Mouse (Mus musculus): Measurements from ENCODE around the gene Hmg20a. TPM values are rescaled to one million over a fixed set of nuclear protein-coding genes. Genes with fewer than 3 reads are reported as not detected.
A peak's percentile ranks its signal among the peaks of the same experiment; 100 is the strongest.

Hmg20a gene
- polyA plus RNA-seq, 1 experiment = 61.3 TPM

- peaks cover 6% of the 10 kb centered on the region; the same call in 1 of the 2 replicates for H3K4me1 ChIP-seq (ENCODE audit: control insufficient read depth, insufficient read depth, low read length)
- H3K27ac ChIP-seq (ENCODE audit: insufficient read depth, low read length) = no peak overlapping the region
- no peak overlapping the region for H3K4me3 ChIP-seq (ENCODE audit: insufficient read depth, low read length)
- no peak for TF ChIP-seq CTCF (IDR thresholded peaks at IDR 0.05; ENCODE audit: extremely low read depth, insufficient read depth, low read length)
- TF ChIP-seq POLR2A (IDR thresholded peaks at IDR 0.05; ENCODE audit: extremely low read depth, insufficient read depth, low read length) = no peak
Observed at GRCm38 (mm10) chr9:56487651-56488050, 69.2 kb downstream of the Hmg20a start.

- Histone ChIP-seq H3K4me1 (ENCODE audit: control insufficient read depth, insufficient read depth, low read length) (peaks cover 12% of the 10 kb centered on the region), H3K4me3 (ENCODE audit: insufficient read depth, low read length) (no peak overlapping the region), H3K27ac (ENCODE audit: insufficient read depth, low read length) (no peak overlapping the region)
- TF ChIP-seq CTCF (IDR thresholded peaks at IDR 0.05; ENCODE audit: extremely low read depth, insufficient read depth, low read length) = no peak
- TF ChIP-seq POLR2A (IDR thresholded peaks at IDR 0.05; ENCODE audit: extremely low read depth, insufficient read depth, low read length) = no peak
Observed at GRCm38 (mm10) chr9:56492391-56492790, 74.0 kb downstream of the Hmg20a start.

GRCm38 (mm10) chr9:56492916-56493315 is 74.5 kb downstream of the Hmg20a start:
- no peak overlapping the region for H3K4me3 ChIP-seq (ENCODE audit: insufficient read depth, low read length)
- H3K4me1 ChIP-seq (ENCODE audit: control insufficient read depth, insufficient read depth, low read length) = peaks cover 13% of the 10 kb centered on the region
- TF ChIP-seq CTCF (IDR thresholded peaks at IDR 0.05; ENCODE audit: extremely low read depth, insufficient read depth, low read length) (no peak), POLR2A (IDR thresholded peaks at IDR 0.05; ENCODE audit: extremely low read depth, insufficient read depth, low read length) (no peak)
- H3K27ac ChIP-seq (ENCODE audit: insufficient read depth, low read length) = no peak overlapping the region

DNA sequence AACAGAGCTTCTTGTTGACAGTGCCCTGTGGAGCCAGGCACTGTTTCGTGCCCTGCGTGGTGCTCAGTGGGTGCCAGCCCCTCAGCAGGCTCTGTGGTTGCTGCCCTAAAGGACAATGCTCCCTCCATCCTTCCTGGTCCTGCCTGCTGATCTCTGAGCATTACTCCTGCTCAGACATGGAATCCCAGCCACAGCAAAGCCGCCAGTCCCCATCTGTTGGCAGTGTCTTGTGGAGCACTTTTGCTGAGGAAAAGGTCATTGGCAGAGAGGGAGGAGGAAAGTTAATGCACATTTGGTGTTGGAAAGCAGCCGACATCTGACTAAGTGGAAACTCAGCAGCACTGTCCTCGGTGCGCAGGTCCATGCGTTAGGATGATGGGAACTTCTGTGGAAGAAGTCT is 76.7 kb downstream of the Hmg20a start:
- Histone ChIP-seq H3K4me3 (ENCODE audit: insufficient read depth, low read length) (no peak overlapping the region), H3K4me1 (ENCODE audit: control insufficient read depth, insufficient read depth, low read length) (peaks cover 8% of the 10 kb centered on the region; the same call in 1 of the 2 replicates), H3K27ac (ENCODE audit: insufficient read depth, low read length) (no peak overlapping the region)
- TF ChIP-seq CTCF (IDR thresholded peaks at IDR 0.05; ENCODE audit: extremely low read depth, insufficient read depth, low read length) (no peak), POLR2A (IDR thresholded peaks at IDR 0.05; ENCODE audit: extremely low read depth, insufficient read depth, low read length) (no peak)

DNA sequence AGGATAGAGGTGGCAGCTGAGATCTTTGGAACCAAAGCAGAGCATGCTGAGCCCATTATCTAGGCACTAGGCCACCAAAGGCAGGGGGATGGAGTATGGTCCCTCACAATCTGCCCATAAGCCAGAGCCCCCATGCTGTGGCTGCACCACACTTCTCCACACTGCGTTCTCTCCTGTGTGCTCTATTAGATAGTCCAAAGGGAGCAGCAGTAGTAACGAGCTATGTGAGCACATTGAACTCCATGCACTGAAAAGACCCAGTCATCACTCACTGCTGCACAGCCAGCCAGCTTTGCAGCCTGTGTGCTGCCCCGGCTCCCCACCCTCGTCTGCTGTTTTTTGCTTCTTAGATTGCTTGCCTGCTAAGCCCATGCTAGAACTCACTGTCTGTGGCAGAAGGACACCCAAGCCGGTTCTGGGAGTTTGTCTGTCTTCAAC is 77.4 kb downstream of the Hmg20a start:
- TF ChIP-seq POLR2A (IDR thresholded peaks at IDR 0.05; ENCODE audit: extremely low read depth, insufficient read depth, low read length) (no peak), CTCF (IDR thresholded peaks at IDR 0.05; ENCODE audit: extremely low read depth, insufficient read depth, low read length) (no peak)
- H3K4me1 ChIP-seq (ENCODE audit: control insufficient read depth, insufficient read depth, low read length) = peaks cover 8% of the 10 kb centered on the region; the same call in 1 of the 2 replicates
- no peak overlapping the region for H3K4me3 ChIP-seq (ENCODE audit: insufficient read depth, low read length)
- H3K27ac ChIP-seq (ENCODE audit: insufficient read depth, low read length) = 0 out of 2 replicates have a peak overlapping the region, but pooled peaks have one; percentile 7

DNA sequence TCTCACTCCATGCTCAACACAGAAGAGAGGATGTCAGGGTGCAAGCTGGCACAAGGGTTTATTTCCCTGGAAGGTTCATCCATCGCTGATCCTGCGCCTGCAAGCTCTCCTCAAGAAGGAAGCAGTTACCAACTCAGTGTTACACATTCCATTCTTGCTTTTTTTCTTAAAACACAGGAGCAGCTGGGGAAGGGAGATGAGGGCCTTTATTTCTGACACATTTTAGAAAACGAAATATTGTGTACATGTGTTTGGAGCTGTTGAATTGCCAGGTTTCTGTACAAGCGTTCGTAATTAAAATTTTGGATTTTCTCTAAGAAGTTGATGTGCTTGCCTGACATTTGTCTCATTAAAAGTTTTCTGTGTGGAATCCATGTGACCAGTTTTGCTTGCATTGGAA is 78.2 kb downstream of the Hmg20a start:
- H3K27ac ChIP-seq (ENCODE audit: insufficient read depth, low read length) = no peak overlapping the region
- TF ChIP-seq POLR2A (IDR thresholded peaks at IDR 0.05; ENCODE audit: extremely low read depth, insufficient read depth, low read length) = no peak
- TF ChIP-seq CTCF (IDR thresholded peaks at IDR 0.05; ENCODE audit: extremely low read depth, insufficient read depth, low read length) = no peak
- H3K4me3 ChIP-seq (ENCODE audit: insufficient read depth, low read length) = no peak overlapping the region
- peaks cover 8% of the 10 kb centered on the region; the same call in 1 of the 2 replicates for H3K4me1 ChIP-seq (ENCODE audit: control insufficient read depth, insufficient read depth, low read length)

DNA sequence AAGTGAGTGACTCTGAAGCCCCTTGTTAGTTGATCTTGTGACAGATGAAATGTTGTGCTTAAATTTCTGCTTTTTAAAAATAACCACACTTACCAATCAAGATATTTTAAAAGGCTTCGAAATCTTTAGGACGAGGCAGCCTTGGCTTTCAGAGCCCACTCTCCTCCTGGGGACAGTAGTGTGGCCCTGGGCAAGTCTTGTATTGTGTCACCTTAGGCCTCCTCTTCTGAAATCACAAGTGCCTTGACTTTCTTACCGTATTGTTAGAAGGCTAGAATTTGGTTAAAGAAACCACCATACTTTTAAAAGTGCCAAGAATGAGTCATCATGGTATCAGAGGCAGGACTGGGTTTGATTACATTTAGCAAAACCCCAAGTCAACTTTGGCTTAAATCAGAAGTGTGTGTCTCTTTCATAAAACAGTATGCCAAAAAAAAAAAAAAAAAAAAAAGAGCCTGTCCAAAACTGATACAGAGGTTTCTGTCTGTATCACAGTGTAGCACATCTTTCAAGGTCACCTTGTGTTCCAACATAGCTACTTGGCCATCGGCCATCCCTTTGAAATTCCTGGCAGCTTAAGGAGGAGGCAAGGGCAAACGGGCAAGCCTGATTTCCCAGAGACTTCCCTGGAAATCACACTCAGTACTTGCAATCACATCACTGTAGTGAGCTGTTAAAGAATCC is 78.9 kb downstream of the Hmg20a start:
- Histone ChIP-seq H3K4me3 (ENCODE audit: insufficient read depth, low read length) (no peak overlapping the region), H3K4me1 (ENCODE audit: control insufficient read depth, insufficient read depth, low read length) (peaks cover 11% of the 10 kb centered on the region; the same call in 1 of the 2 replicates), H3K27ac (ENCODE audit: insufficient read depth, low read length) (no peak overlapping the region)
- TF ChIP-seq POLR2A (IDR thresholded peaks at IDR 0.05; ENCODE audit: extremely low read depth, insufficient read depth, low read length) (no peak), CTCF (IDR thresholded peaks at IDR 0.05; ENCODE audit: extremely low read depth, insufficient read depth, low read length) (no peak)

GRCm38 (mm10) chr9:56499324-56500067 is 81.1 kb downstream of the Hmg20a start:
- TF ChIP-seq CTCF (IDR thresholded peaks at IDR 0.05; ENCODE audit: extremely low read depth, insufficient read depth, low read length) = no peak
- TF ChIP-seq POLR2A (IDR thresholded peaks at IDR 0.05; ENCODE audit: extremely low read depth, insufficient read depth, low read length) = no peak
- H3K4me1 ChIP-seq (ENCODE audit: control insufficient read depth, insufficient read depth, low read length) = peaks cover 12% of the 10 kb centered on the region; the same call in 1 of the 2 replicates
- H3K27ac ChIP-seq (ENCODE audit: insufficient read depth, low read length) = no peak overlapping the region
- H3K4me3 ChIP-seq (ENCODE audit: insufficient read depth, low read length) = no peak overlapping the region

GRCm38 (mm10) chr9:56500893-56501590 is 82.6 kb downstream of the Hmg20a start:
- no peak for TF ChIP-seq POLR2A (IDR thresholded peaks at IDR 0.05; ENCODE audit: extremely low read depth, insufficient read depth, low read length)
- TF ChIP-seq CTCF (IDR thresholded peaks at IDR 0.05; ENCODE audit: extremely low read depth, insufficient read depth, low read length) = no peak
- Histone ChIP-seq H3K27ac (ENCODE audit: insufficient read depth, low read length) (no peak overlapping the region), H3K4me3 (ENCODE audit: insufficient read depth, low read length) (no peak overlapping the region), H3K4me1 (ENCODE audit: control insufficient read depth, insufficient read depth, low read length) (peaks cover 14% of the 10 kb centered on the region)
